Mouse (Mus musculus): ENCODE measurements around the gene Cpb1. TPM values are rescaled to one million over a fixed set of nuclear protein-coding genes. Genes with fewer than 3 reads are reported as not detected.

Gene Cpb1
- polyA plus RNA-seq, 1 experiment from 2014 or later, result 0.21 TPM

- WGBS, result 87% methylated on average over 3 of the region's 3 CpGs
- no peaks in the 10 kb centered on the region for H3K9me3 ChIP-seq
- no peak within 1 kb of the TSS for H3K27ac ChIP-seq
- H3K9ac ChIP-seq, result no peak within 1 kb of the TSS
- H3K4me1 ChIP-seq, result no peaks in the 10 kb centered on the region
- H3K27me3 ChIP-seq (replicated peaks), result no peaks in the 10 kb centered on the region
- no peak for ATAC-seq (replicated peaks)
- no peak within 1 kb of the TSS for H3K4me2 ChIP-seq
- no peak within 1 kb of the TSS for H3K4me3 ChIP-seq
- H3K36me3 ChIP-seq (replicated peaks), result no peaks in the 10 kb centered on the region
Measured at GRCm38 (mm10) chr3:20242050-20242449, 33.5 kb downstream of the Cpb1 start, which contains the start of gene Cpa3. Cpa3 (minus strand) TSS chr3:20242181.

- no peak overlapping the region for H3K9ac ChIP-seq
- H3K9me3 ChIP-seq, result no peaks in the 10 kb centered on the region
- H3K4me1 ChIP-seq, result no peaks in the 10 kb centered on the region
- 85% methylated on average over 3 of the region's 3 CpGs for WGBS
- no peak overlapping the region for H3K4me2 ChIP-seq
- no peaks in the 10 kb centered on the region for H3K36me3 ChIP-seq (replicated peaks)
- H3K27ac ChIP-seq, result no peak overlapping the region
- no peak for ATAC-seq (replicated peaks)
- H3K27me3 ChIP-seq (replicated peaks), result no peaks in the 10 kb centered on the region
- no peak overlapping the region for H3K4me3 ChIP-seq
Measured at GRCm38 (mm10) chr3:20239741-20240140, 35.8 kb downstream of the Cpb1 start.

GRCm38 (mm10) chr3:20236965-20237364, 38.6 kb downstream of the Cpb1 start:
- ATAC-seq (replicated peaks), result no peak
- no peaks in the 10 kb centered on the region for H3K9me3 ChIP-seq
- no peaks in the 10 kb centered on the region for H3K27me3 ChIP-seq (replicated peaks)
- no peak overlapping the region for H3K4me3 ChIP-seq
- H3K27ac ChIP-seq, result no peak overlapping the region
- H3K4me2 ChIP-seq, result no peak overlapping the region
- H3K9ac ChIP-seq, result no peak overlapping the region
- no peaks in the 10 kb centered on the region for H3K4me1 ChIP-seq
- H3K36me3 ChIP-seq (replicated peaks), result no peaks in the 10 kb centered on the region
- 85% methylated on average over 1 of the region's 1 CpGs for WGBS

GRCm38 (mm10) chr3:20229027-20229426, 46.5 kb downstream of the Cpb1 start:
- H3K4me3 ChIP-seq, result no peak overlapping the region

GRCm38 (mm10) chr3:20225429-20225828, 50.1 kb downstream of the Cpb1 start:
- no peak overlapping the region for H3K4me3 ChIP-seq
- H3K9me3 ChIP-seq, result no peaks in the 10 kb centered on the region
- H3K27ac ChIP-seq, result no peak overlapping the region
- H3K27me3 ChIP-seq (replicated peaks), result no peaks in the 10 kb centered on the region
- WGBS, result 81% methylated on average over 2 of the region's 2 CpGs
- no peak for ATAC-seq (replicated peaks)
- H3K4me1 ChIP-seq, result no peaks in the 10 kb centered on the region
- H3K9ac ChIP-seq, result no peak overlapping the region
- H3K36me3 ChIP-seq (replicated peaks), result no peaks in the 10 kb centered on the region
- H3K4me2 ChIP-seq, result no peak overlapping the region

More at GRCm38 (mm10) chr3:20229027-20229426, 46.5 kb downstream of the Cpb1 start:
- Histone ChIP-seq H3K9ac (no peak overlapping the region), H3K9me3 (no peaks in the 10 kb centered on the region), H3K27me3 (replicated peaks) (no peaks in the 10 kb centered on the region), H3K4me2 (no peak overlapping the region), H3K4me1 (no peaks in the 10 kb centered on the region), H3K36me3 (replicated peaks) (no peaks in the 10 kb centered on the region), H3K27ac (no peak overlapping the region)
- WGBS, result 96% methylated on average over 1 of the region's 1 CpGs
- no peak for ATAC-seq (replicated peaks)

- no peaks in the 10 kb centered on the region for H3K9me3 ChIP-seq
- no peaks in the 10 kb centered on the region for H3K4me1 ChIP-seq
- H3K4me2 ChIP-seq, result no peak overlapping the region
- H3K4me3 ChIP-seq, result no peak overlapping the region
- H3K9ac ChIP-seq, result no peak overlapping the region
- H3K36me3 ChIP-seq (replicated peaks), result no peaks in the 10 kb centered on the region
- 92% methylated on average over 9 of the region's 9 CpGs for WGBS
- ATAC-seq (replicated peaks), result no peak
- no peaks in the 10 kb centered on the region for H3K27me3 ChIP-seq (replicated peaks)
- no peak overlapping the region for H3K27ac ChIP-seq
Measured at GRCm38 (mm10) chr3:20222926-20223698, 52.4 kb downstream of the Cpb1 start.

GRCm38 (mm10) chr3:20222136-20222535, 53.4 kb downstream of the Cpb1 start:
- no peaks in the 10 kb centered on the region for H3K36me3 ChIP-seq (replicated peaks)
- no peaks in the 10 kb centered on the region for H3K9me3 ChIP-seq
- H3K27me3 ChIP-seq (replicated peaks), result no peaks in the 10 kb centered on the region
- H3K9ac ChIP-seq, result no peak overlapping the region
- H3K27ac ChIP-seq, result no peak overlapping the region
- ATAC-seq (replicated peaks), result no peak
- 88% methylated on average over 3 of the region's 3 CpGs for WGBS
- no peak overlapping the region for H3K4me2 ChIP-seq
- no peak overlapping the region for H3K4me3 ChIP-seq
- no peaks in the 10 kb centered on the region for H3K4me1 ChIP-seq

GRCm38 (mm10) chr3:20198869-20199268, 76.7 kb downstream of the Cpb1 start:
- no peaks in the 10 kb centered on the region for H3K36me3 ChIP-seq (replicated peaks)
- H3K27me3 ChIP-seq (replicated peaks), result no peaks in the 10 kb centered on the region
- ATAC-seq (replicated peaks), result 0 out of 2 replicates have a peak, but pooled peaks have one; percentile 52
- no peak overlapping the region for H3K4me2 ChIP-seq
- H3K9ac ChIP-seq, result no peak overlapping the region
- no peak overlapping the region for H3K4me3 ChIP-seq
- H3K27ac ChIP-seq, result no peak overlapping the region
- 28% methylated on average over 6 of the region's 6 CpGs for WGBS
- no peaks in the 10 kb centered on the region for H3K4me1 ChIP-seq
- no peaks in the 10 kb centered on the region for H3K9me3 ChIP-seq

Small RNA genes within 50 kb of the gene (microRNA-seq; reads per million reads assigned to microRNA genes)
- gene Mir7007, result not detected

Other genes with a start within 250 kb of the Cpb1 start
- 11.0 and 12.6 TPM in 2 replicates for gene Hps3, start 240.4 kb downstream of the Cpb1 start, polyA plus RNA-seq (2015; fragmentation: Nextera tagmentation; extraction: Ambion mirVana)
- gene Hltf, start 217.9 kb downstream of the Cpb1 start, polyA plus RNA-seq (2015; fragmentation: Nextera tagmentation; extraction: Ambion mirVana), result 19.0 and 19.4 TPM in 2 replicates
- gene Gyg, start 120.4 kb downstream of the Cpb1 start, polyA plus RNA-seq (2015; fragmentation: Nextera tagmentation; extraction: Ambion mirVana), result 47.3 and 48.5 TPM in 2 replicates
- gene Cpa3, start 33.6 kb downstream of the Cpb1 start, polyA plus RNA-seq (2015; fragmentation: Nextera tagmentation; extraction: Ambion mirVana), result 0.15 and 1.3 TPM in 2 replicates
- gene Agtr1b, start 91.4 kb upstream of the Cpb1 start, polyA plus RNA-seq (2015; fragmentation: Nextera tagmentation; extraction: Ambion mirVana), result 0.10 TPM in 1 of 2 replicates, not detected in the other

Measured in midbrain, embryonic 15.5 days (tissue).